Mouse (Mus musculus): ENCODE measurements around the gene Tdrkh.

- TF ChIP-seq CTCF (IDR thresholded peaks at IDR 0.05; ENCODE audit: extremely low read depth, insufficient read depth, low read length) (no peak), POLR2A (IDR thresholded peaks at IDR 0.05; ENCODE audit: extremely low read depth, insufficient read depth, low read length) (no peak)
Measured at GRCm38 (mm10) chr3:94383476-94383875, 29.6 kb upstream of the Tdrkh start.
